Mouse (Mus musculus): ENCODE results near the gene Crybb3.

The Crybb3 gene

GRCm38 (mm10) chr5:113049876-113050275 lies 31.5 kb downstream of the Crybb3 start:
- no peak for DNase-seq (ENCODE audit: low spot score)

- DNase-seq (ENCODE audit: low spot score), result no peak
These were observed 35.7 kb downstream of the Crybb3 start for GRCm38 (mm10) chr5:113045511-113046273.

GRCm38 (mm10) chr5:113043531-113043930 lies 37.9 kb downstream of the Crybb3 start:
- DNase-seq (ENCODE audit: low spot score), result no peak

GRCm38 (mm10) chr5:113041567-113042071 lies 39.8 kb downstream of the Crybb3 start:
- DNase-seq (ENCODE audit: low spot score), result no peak

- DNase-seq (ENCODE audit: low spot score), result no peak
These were observed 40.6 kb downstream of the Crybb3 start for GRCm38 (mm10) chr5:113040776-113041175.

- DNase-seq (ENCODE audit: low spot score), result no peak
These were observed 42.8 kb downstream of the Crybb3 start for GRCm38 (mm10) chr5:113038601-113039000.

GRCm38 (mm10) chr5:113035094-113036047 lies 46.0 kb downstream of the Crybb3 start:
- no peak for DNase-seq (ENCODE audit: low spot score)

- DNase-seq (ENCODE audit: low spot score), result no peak
These were observed 50.1 kb downstream of the Crybb3 start for GRCm38 (mm10) chr5:113031201-113031754.

- no peak for DNase-seq (ENCODE audit: low spot score)
These were observed 51.3 kb downstream of the Crybb3 start for GRCm38 (mm10) chr5:113030082-113030481.

- no peak for DNase-seq (ENCODE audit: low spot score)
These were observed 54.7 kb downstream of the Crybb3 start for GRCm38 (mm10) chr5:113026706-113027105.
